Mouse (Mus musculus) thymus, postnatal 10 days (tissue): ENCODE data around the gene Zc3h6.

Source experiments
- DNase-seq, 2 experiments: peaks; one replicate each; pipeline ENCODE4 v3.0.0; 2021; ENCODE audit warnings: low spot score in 2 of 2

Gene Zc3h6

DNA sequence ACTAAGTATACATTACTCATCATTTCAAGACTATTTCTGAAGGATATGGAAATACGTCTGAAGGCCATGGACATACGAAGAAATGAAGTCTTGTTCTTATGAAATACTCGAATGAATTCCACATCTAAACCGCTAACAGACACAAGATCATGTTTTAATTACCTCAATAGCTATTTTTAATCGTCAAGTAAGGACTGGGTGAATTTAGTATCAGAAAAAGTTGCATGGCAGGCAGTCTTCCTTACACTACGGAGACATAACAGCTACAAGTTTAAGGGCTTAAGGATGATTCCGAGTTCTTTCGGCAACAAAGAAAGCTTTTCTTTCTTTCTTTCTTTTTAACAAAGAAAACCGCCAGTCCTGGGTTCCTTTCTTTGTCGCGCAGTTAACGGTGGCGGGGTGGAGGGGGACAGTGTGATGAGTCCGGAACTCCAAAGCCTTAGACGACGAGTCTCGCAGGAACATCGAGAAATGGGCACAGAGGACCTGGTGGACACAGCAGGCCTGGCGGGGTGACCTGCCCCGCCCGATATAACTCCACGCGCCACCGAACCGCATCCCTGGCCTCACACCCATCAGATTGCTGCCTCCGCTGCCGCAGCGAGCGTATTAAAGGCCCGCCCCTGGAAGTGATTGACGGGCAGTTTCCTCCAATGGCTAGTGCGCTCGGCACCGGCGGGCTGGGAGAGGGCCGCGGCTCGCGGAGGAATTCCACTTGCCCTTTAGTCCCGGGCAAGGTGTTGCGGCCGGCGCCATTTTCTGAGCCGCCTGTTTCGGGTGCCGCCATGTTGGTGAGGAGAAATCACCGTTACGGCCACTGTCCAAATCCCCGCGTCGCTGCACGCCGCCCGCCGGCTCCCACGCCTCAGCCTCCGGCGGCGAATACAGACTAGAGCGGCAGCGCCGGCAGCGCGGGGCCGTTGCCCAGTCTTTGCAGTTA, at the start of gene Zc3h6:
Gene Zc3h6 (plus strand): TSS at position 762 of the 940 bp plus-strand sequence.
- peak; percentile 97 to 98 for DNase-seq

DNA sequence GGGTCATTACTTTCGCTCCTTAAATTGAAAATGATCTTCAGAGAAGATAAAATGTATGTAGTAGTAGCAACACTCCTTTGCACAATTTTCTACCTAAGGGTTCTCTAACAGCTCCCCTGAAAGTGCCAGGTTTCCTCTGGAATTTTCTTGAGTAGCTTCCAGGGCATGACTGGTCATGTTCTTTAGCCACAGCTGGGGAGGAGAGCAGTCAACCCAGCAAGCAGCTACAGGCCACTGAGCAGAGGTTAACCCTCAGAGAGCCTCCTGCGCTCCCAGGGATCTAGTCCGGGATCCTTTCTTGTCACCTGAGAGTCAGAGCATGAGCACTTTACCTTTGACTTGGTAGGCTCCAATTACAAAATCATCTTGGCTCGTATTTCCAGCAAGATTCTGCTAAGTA, 42.4 kb upstream of the Zc3h6 start:
- no peak for DNase-seq

DNA sequence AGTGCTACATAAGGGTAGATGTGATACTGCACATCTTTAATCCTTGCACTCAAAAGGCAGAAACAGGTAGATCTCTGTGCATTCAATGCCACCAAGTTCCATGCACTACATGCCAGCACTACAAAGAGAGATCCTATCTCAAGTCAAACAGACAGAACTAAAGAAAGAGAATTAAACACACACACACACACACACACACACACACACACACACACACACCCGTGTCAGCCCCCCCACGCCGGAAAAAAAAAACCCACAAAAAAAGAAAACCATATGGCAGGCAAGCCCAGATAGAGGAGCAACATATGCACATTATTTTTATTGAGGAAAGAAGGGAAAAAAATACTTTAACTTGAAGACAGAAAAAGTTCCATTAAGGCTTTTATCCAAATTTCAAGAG, 38.8 kb upstream of the Zc3h6 start:
- peak; percentile 14 to 15 for DNase-seq

DNA sequence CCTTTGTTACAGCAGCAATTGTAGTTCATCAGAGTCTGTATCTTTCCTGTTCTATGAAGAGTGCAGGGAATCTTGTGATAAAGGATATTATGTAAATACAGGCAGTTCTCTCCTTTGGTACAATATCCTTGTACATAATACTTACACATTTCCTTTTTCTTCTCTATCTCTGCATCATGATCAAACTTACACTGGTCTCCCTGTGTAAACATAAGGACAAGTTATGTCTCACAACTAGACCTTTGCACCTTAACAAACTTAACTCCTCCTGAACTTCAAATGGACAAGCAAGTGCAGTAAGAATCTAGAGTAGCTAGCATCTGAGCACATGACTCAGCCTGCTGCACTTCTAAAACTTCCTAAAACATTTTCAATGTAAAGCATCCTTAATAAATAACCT, 36.5 kb upstream of the Zc3h6 start:
- no peak for DNase-seq

DNA sequence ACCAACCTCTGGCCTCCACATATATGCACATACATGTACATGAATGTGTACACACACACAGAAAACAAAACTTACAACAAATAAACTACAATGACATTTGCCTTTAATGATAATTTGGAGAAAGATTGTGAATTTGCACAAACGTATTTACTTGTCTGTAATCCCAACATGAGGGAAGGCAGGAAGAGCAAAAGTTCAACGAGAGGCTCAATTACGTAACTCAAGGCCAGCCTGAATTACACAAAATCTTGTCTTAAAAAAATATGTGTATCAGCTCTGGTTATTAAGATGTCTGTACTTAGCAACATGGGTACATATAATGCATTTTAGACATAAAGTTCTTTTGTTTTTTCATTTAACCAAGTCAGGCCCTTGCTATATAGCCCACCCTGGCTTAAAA, 30.9 kb upstream of the Zc3h6 start:
- no peak for DNase-seq

DNA sequence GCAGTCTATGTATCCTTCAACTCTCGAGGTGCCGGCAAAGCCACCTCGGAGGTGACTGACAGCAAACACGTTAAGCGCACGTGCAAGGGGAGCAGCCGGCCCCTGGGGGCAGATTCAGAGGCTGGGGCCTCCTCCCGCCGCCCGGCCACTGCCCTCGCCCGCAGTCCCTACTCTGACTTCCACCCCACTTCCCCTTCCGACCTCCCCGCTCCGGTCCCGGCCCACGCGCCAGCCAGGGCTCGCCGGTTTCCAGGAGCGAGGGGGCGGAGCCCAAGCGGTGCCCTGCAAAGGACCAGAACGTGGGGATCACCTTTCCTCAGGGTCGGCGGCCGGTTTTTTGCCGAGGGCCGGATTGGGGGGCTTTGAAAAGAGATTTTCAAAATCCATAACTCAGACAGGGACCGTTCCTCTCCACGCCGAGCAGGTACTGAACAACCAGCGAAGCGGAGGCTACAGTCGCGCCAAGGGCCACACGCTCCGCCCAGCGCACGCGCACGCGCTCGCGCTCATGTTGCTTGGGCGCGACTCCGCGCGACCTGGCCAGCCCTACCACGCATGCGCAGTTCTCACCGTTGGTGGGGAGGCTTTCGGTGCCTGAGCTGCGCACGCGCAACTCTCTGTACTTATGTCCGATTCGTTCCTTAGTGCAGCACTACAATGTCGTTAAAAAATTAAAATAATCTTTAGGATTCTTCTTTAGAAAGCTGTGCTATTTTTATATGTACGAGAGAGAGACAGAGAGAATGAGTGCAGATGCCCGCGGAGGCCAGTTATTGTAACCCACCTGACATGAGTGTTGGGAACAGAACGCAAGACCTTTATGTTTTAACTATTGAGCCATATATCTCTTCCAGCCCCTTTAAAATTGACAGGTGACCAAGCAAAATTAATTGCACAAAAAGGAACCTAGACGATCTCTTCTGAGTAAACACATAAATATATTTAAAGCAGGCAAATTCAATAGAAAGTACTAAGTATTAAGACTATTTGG, 23.4 kb upstream of the Zc3h6 start, which contains the start of gene Zc3h8:
Gene Zc3h8 (minus strand): TSS at position 540 of the 991 bp plus-strand sequence.
- DNase-seq: peak; percentile 94 to 99

DNA sequence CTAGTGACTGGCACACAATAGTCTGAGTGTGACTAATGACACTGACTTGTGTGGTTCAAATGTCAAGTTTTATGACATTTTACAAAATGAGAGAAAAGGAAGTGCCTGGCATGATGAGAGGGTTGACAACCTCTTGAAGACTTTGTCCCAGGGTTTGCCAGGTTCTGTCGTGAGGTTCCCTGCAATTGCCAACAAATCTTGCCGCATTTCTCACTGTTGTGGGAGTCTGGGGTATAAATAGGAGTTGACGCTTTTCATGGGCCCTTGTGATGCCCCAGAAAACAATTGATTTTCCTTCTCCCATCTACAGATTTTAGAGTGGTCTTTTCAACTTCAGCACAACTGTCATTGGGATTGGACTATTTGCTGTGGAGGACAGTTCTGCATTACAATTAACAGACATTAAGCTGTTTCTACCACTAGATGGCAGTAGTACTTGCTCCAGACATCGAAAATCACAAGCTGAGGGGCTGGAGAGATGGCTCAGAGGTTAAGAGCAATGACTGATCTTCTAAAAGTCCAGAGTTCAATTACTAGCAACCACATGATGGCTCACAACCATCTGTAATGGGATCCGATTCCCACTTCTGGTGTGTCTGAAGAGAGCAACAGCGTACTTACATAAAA, 19.1 kb upstream of the Zc3h6 start:
- DNase-seq: peak in 1 of 2 experiments; percentile 67

DNA sequence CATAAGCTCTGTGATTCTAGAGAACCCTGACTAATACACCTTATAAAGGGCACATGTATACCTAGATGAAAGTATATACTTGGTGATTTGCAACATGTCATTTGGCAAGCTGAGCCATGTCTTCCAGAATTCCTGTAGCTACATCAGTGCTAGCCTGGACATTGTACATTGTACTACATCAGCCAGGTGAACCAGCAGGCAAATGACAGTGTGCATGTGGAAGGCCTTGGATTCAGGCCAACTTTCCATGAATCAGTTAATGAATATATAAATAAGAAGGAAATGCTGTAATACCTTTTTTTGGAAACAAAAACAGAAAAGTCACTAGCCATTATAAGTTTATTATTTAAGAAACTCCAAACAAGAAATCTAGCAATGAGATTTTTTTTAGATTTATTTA, 13.0 kb upstream of the Zc3h6 start:
- DNase-seq: no peak

DNA sequence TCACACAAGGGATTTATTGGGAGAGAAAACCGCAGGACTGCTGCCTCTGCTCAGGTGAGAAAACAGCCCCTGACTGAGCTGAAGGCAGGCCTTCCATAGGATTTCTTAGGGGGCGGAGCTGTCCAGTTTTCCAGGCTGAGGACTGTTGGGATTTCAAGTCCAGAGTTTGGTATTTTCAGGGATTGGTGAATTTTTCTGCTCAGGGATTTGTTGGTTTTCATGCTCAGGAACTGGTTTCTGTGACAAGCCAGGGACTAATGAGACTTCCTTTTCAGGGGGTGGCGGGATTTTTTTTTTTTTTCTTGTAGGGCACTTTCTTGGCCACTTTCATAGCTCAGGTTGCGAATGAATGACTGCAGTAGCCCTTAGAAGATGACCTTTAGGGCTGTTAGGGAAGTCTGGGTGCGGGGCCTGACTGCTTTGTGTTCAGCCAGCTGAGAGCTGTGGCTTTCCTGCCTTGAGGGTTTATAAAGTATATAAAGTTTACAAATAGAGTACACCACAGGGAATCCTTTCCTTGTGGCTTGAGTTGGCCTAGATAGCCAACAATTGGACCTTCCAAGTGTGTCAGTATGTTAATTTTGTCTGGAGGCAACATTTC, 1.6 kb upstream of the Zc3h6 start:
- no peak for DNase-seq

DNA sequence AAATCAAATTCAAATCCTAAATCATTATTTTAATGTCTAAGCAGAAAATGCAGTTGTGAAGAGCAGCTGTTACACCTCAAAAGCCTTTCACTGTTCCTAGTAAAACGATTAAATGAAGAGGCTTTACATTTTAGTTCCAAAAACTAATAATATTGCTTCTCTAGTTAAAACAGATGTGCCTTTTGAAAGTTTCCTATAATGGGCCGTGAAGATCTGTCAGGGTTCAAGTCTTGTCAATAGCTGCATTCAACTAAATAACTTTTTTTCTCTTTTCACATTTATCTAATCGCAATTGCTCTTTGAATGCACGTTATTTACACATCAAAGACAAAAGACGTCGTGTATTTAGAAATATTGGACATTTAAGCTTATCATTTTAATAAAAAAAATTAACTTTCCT, 966 bp upstream of the Zc3h6 start:
- DNase-seq: no peak

DNA sequence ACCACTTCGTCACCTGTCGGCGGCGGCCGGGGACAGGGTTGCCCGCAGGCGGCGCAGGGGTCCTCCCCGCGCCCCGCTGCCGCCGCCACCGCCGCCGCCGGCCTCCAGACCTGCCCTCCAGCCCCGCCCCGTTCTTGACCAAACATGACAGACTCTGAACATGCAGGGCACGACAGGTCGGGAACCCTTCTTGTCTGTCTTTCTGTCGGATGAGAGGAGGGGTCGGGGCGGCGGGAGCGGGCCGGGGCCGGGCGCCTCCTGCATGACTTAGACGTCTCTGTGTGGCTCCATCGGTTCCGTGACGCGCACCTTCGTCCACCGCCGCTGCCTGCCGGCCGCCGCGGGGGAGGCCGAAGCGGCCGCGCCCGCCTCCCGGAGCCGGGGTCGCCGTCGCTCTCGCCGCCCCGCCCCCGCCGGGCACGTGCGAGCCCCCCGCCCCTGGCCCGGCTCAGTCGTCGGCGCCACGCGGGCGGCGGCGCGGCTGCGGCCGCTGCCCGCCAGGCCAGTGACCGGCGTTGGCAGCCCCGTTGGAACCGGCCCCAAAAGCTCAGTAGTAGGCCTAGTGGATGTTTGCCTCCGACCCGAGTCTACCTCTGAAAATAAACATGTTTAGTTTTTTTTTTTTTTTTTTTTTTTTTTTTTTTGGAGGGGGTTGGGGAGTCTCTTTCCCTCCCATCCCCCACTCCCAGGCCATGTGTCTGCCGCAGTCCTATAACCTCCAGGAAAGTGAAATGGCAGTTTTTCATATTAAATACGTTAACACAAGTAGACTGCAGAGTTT, 649 bp downstream of the Zc3h6 start, which contains the start of gene Gm10762:
Gene Gm10762 (minus strand): TSS at position 65 of the 781 bp plus-strand sequence.
- DNase-seq: peak; percentile 65 to 71

DNA sequence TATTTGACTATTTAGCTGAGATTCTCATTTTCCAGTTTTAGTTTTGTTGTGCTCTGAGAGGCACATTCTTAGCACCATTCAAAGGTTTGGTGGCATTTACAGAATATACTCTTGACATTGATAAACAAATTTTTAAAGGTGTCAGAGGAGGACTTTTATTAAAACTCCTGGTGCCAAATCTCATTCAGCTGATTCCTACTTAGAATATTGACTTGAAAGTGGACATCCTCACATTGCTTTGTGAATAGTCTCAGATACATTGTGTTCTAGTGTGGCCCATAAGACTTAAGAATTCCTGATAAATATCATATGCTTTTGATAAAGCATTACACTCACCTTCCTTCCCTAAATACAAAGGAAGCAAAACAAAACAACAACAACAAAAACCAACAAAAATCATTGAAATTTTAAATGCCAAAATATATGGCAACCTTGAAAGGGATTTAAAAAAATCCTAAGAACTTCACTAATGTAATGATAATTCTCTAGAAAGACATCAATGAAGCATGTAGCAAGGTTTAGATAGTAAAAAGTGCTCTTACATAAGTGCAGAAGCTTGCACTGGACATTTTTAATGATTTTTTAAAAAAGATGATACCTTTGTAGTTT, 1.4 kb downstream of the Zc3h6 start:
- no peak for DNase-seq

DNA sequence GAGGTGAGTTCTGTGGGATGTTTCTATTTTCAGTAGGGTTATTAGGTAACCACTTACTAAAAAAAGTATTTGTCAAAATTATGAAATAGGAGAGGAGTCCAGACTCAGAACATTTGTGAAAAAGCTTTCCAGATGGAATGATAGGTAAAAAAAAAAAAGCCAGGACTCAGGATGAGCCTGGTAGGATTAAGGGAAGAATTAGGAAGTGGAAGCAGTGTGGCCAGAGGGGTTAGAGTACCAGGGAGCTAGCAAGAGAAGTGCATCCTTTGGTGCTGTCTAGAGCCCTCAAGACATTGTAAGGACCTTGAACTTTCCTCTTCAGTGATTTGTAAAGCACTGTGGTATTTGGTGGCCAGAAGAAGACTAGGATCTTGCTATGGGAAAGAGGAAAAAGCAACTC, 5.1 kb downstream of the Zc3h6 start:
- DNase-seq: no peak

DNA sequence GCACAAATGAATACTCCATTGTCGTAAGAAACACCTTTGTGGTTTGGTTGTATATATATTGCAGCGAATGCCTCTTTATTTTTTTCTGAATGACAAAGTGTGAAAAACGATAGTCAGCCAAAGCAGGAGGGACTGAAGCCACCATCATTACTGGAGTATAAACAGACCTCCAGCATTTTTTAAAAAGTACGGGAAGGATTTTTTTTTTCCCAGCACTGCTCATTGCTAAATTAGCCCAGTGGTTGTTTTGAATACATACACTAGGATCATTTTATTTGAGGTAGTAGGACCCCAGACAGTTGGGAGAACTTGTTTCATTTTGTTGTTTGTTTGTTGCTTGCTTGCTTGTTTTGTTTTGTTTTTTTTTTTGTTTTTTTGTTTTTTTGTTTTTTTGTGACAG, 8.4 kb downstream of the Zc3h6 start:
- no peak for DNase-seq

DNA sequence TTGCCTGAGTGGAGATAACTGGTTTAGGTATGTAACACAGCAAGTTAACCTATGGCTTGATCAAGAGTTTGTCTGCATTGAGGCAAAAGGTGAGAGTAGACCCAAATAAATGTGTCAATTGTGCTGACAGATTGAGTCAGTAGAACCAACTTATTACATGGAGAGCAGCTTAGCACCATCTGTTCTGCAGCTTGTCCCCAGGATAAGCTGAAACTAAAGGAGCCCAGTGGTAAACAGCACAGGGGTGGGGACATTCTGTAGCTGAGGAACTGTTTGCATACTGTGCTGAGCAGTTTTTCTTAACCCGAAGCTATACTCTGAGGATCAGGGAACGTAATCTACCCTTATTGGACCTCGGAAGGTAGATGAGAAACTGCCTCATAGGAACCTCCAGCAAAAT, 17.5 kb downstream of the Zc3h6 start:
- DNase-seq: no peak

DNA sequence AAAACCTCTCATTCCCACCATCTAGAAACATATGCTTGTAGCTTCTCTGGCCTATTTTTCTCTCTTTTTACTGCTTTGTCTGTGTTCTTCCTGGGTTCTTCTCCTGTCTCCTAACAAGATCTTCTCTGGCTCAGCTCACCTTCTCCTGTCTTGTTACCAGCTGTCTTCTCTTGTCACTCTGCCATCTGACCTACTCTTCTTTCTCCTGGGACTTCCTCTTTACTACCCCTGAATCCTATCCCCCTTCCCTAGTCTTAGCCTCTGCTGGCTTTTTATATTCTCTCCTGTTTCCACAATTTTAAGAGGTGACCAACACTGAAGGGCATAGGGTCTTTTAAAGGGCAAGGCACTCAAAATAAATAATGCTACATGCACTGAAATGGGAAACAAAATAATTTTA, 37.7 kb downstream of the Zc3h6 start:
- no peak for DNase-seq

DNA sequence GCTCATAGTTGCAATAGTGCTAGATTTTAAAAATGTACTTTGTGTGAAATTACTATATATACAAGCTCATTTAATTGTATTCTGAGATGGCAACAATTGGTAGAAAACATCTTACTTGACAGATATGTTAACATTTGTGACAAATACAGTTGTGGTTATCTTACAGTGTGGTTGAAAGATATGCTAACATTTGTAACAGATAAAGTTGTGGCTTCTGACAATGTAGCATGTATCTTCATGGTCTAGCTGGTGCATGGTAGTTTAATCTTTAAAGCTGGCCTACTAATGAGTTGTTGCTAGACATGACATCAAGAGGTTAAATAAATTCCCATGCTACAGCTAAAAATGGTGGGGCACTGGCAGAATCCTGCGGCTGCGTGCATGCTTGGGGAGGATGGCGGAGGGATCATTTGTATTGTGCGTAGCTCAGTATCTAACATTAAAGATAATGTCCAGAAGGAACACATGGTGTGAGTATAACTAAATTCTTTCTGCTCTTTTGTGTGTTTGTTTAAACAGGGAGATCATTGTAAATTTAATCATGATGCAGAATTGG, 39.1 kb downstream of the Zc3h6 start:
- no peak for DNase-seq

DNA sequence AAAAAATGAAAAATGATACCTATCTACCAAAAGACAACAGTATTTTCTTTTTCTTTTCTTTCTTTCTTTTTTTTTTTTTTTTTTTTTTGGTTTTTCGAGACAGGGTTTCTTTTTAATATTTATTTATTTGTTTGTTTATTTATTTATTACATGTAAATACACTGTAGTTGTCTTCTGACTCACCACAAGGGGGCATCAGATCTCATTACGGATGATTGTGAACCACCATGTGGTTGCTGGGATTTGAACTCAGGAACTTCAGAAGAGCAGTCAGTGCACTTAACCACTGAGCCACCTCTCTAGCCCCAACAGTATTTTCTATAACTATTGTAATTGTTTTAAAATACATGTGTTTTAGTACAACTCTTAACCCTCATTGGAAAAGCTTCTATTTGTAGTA, 41.7 kb downstream of the Zc3h6 start:
- peak in 1 of 2 experiments; percentile 19 for DNase-seq

DNA sequence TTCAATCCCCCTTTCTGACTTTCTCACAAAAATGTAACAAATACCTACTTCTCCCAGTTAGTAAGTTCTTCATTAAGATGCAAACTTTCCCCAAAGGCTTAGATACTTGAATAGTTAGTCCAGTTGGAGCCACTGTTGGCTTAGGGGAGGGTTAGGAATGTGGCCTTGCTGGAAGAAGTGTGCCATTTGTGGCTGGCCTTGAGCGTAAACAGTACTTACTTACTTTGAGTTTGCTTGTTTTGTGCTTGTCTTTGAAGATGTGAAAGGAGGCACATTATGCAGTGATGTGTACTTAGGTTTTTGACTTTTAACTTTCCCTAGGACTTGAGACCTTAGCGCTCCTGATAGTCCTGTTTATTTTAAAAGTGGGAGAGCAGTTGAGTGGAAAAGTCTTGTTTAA, 52.9 kb downstream of the Zc3h6 start:
- no peak for DNase-seq

DNA sequence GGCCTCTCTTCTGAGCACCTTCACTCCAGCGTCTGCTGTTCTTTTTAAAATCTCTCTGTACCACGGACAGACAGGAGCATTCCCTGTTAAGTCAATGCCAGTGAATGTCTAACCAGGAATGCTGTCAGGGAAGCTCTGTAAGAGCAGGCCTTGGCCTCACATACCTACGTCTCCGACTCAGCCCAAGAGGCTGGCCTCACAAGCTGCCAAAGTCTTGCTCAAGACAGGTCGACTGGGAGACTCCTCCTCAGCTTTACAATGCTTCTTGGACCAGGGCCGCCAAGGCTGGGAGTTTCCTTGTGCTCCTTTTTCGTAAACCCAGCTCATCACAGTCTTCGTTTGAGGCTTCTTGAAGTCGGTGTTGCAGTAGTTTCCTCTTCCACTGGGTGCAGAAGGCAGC, 57.6 kb downstream of the Zc3h6 start:
- no peak for DNase-seq
